In the genomic region with DNA sequence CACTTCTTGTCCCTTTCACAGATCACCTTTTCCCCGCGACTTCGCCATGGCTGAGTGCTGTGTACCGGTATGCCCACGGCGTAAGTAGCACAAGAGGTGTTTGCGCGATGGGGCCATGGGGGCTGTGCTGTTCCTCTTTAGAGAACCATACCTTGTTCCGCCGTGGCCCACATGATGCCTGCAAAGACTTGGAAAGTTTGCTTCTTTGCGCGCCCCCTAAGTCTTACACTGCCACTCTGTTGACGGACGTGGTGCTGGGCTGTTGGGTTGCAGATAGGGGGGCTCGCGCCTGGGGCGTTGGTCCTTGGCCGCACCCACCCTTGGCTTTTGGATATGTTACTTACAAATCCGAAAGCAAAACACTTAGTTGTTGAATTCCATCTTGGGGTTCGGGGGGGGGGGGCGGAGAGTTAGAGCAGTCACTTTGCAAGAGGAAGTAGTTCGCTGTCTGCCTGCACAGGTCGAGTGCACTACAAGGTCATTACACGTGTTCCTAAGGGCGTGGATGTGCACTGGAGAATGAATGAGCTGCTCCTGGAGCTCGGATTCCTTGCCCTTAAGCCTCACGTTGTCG, we compare ENCODE assay signal across 8 mouse cellular contexts. TPM values are rescaled to one million over a fixed set of nuclear protein-coding genes. Genes with fewer than 3 reads are reported as not detected.
A peak's percentile ranks its signal among the peaks of the same experiment; 100 is the strongest.
DNase-seq lines count a peak whose midpoint lies in the region; ATAC-seq lines count a peak whose summit lies in the region.

No protein-coding gene starts in this region.

- peak overlapping the region; percentile 90 for H3K4me3 ChIP-seq in embryonic facial prominence, embryonic 12.5 days
- peak overlapping the region; percentile 99 for H3K4me3 ChIP-seq in intestine, embryonic 16.5 days (ENCODE audit: low read length)

- peaks cover 18% of the 10 kb centered on the region for H3K4me1 ChIP-seq in embryonic facial prominence, embryonic 12.5 days
- H3K4me1 ChIP-seq in intestine, embryonic 16.5 days (ENCODE audit: control insufficient read depth, insufficient read depth, low read length) = peaks cover 31% of the 10 kb centered on the region

- H3K27me3 ChIP-seq in embryonic facial prominence, embryonic 12.5 days = no peaks in the 10 kb centered on the region
- no peaks in the 10 kb centered on the region for H3K27me3 ChIP-seq in intestine, embryonic 16.5 days (replicated peaks; ENCODE audit: control insufficient read depth, insufficient read depth, low read length)

- peaks cover 30% of the 10 kb centered on the region for H3K36me3 ChIP-seq in embryonic facial prominence, embryonic 12.5 days
- peaks cover 12% of the 10 kb centered on the region; the same call in 1 of the 2 replicates for H3K36me3 ChIP-seq in intestine, embryonic 16.5 days (ENCODE audit: control insufficient read depth, insufficient read depth, low read length)

- ATAC-seq in embryonic facial prominence, embryonic 12.5 days (ENCODE audit: insufficient number of reproducible peaks, insufficient read depth, low FRiP score, low TSS enrichment) = peak; percentile 0; the same call in 1 of the 2 replicates
- no peak for ATAC-seq in intestine, embryonic 16.5 days
- peak; percentile 35 for ATAC-seq in megakaryocyte progenitor cell, adult 5-6 weeks (replicated peaks; ENCODE audit: poor library complexity)

- H3K9me3 ChIP-seq in embryonic facial prominence, embryonic 12.5 days = no peaks in the 10 kb centered on the region
- H3K9me3 ChIP-seq in intestine, embryonic 16.5 days (ENCODE audit: control insufficient read depth, low read length) = no peaks in the 10 kb centered on the region

- DNase-seq in lung, adult 18-20 months = peak; percentile 47 to 65
- no peak for DNase-seq in lung, postnatal 10 days
- DNase-seq in layer of hippocampus, postnatal 25 days (ENCODE audit: extremely low spot score in 1 of 2, low spot score in 1 of 2) = no peak
- DNase-seq in adrenal gland, adult 8-10 months = no peak
- DNase-seq in ovary, postnatal 10 days (ENCODE audit: low spot score) = no peak

- H3K9ac ChIP-seq in embryonic facial prominence, embryonic 12.5 days = peak overlapping the region; percentile 90
- peak overlapping the region; percentile 98 for H3K9ac ChIP-seq in intestine, embryonic 16.5 days (ENCODE audit: low read depth, low read length)

- peak overlapping the region; percentile 87 for H3K4me2 ChIP-seq in embryonic facial prominence, embryonic 12.5 days (replicated peaks)
- H3K4me2 ChIP-seq in intestine, embryonic 16.5 days (ENCODE audit: low read depth, low read length) = peak overlapping the region; percentile 71

- peak overlapping the region; percentile 89 for H3K27ac ChIP-seq in embryonic facial prominence, embryonic 12.5 days
- H3K27ac ChIP-seq in intestine, embryonic 16.5 days (ENCODE audit: low read length) = peak overlapping the region; percentile 99

- under 1% methylated on average over 28 of the region's 28 CpGs for WGBS in embryonic facial prominence, embryonic 12.5 days
- 0% methylated on average over 28 of the region's 28 CpGs for WGBS in intestine, embryonic 16.5 days

RNA-seq across cellular contexts. Expression of a gene that starts 6.9 kb away (rescaled TPM):
- 231 and 240 TPM in 2 replicates for polyA plus RNA-seq in embryonic facial prominence, embryonic 12.5 days (2016; fragmentation: Nextera tagmentation; extraction: Ambion mirVana)
- 410 and 422 TPM in 2 replicates for polyA plus RNA-seq in intestine, embryonic 16.5 days (2015; fragmentation: Nextera tagmentation; extraction: Ambion mirVana)
- total RNA-seq in megakaryocyte progenitor cell, adult 5-6 weeks (2015) = 468 and 477 TPM in 2 replicates
- 395 and 402 TPM in 2 replicates for total RNA-seq in megakaryocyte progenitor cell, adult 5-6 weeks (2017)
- 100 to 1,000 TPM; 218 to 242 TPM for total RNA-seq in layer of hippocampus, postnatal 25 days (2021)
- 100 to 1,000 TPM; 190 to 233 (median 209) TPM for total RNA-seq in adrenal gland, adult 8-10 months (2022)

RNA-seq across cellular contexts. Expression of a gene that starts 16.9 kb away (rescaled TPM):
- polyA plus RNA-seq in embryonic facial prominence, embryonic 12.5 days (2016; fragmentation: Nextera tagmentation; extraction: Ambion mirVana) = 20.1 and 22.1 TPM in 2 replicates
- 88.2 and 89.1 TPM in 2 replicates for polyA plus RNA-seq in intestine, embryonic 16.5 days (2015; fragmentation: Nextera tagmentation; extraction: Ambion mirVana)
- total RNA-seq in megakaryocyte progenitor cell, adult 5-6 weeks (2015) = 40.7 and 50.8 TPM in 2 replicates
- total RNA-seq in megakaryocyte progenitor cell, adult 5-6 weeks (2017) = 23.5 and 30.2 TPM in 2 replicates
- total RNA-seq in layer of hippocampus, postnatal 25 days (2021) = 10 to 100 TPM; 24.7 to 33.0 TPM
- total RNA-seq in adrenal gland, adult 8-10 months (2022) = 10 to 100 TPM; 75.0 to 92.2 (median 80.6) TPM

Comparison
In these comparisons a context has a peak if more than half of its experiments do, and no peak if none do; other contexts are left out.
1. DNase-seq: peak in lung, adult 18-20 months (2 of 2); none in lung, postnatal 10 days (single experiment), layer of hippocampus, postnatal 25 days (0 of 2), adrenal gland, adult 8-10 months (single experiment) and ovary, postnatal 10 days (single experiment).